Mouse (Mus musculus) liver, adult (tissue): ENCODE results near the gene Zfp286.

Source experiments
- GATA4 ChIP-seq: IDR thresholded peaks from 2 replicates; pipeline ENCODE4 v1.6.1; 2014; ENCODE audit warnings: mild to moderate bottlenecking, low read length; ENCODE audit not compliant: insufficient replicate concordance

The Zfp286 gene

GRCm38 (mm10) chr11:62748062-62748461, 41.2 kb downstream of the Zfp286 start:
- TF ChIP-seq GATA4: no peak

- no peak for TF ChIP-seq GATA4
Observed at GRCm38 (mm10) chr11:62747227-62747626, 42.0 kb downstream of the Zfp286 start.

GRCm38 (mm10) chr11:62746001-62746533, 43.2 kb downstream of the Zfp286 start:
- no peak for TF ChIP-seq GATA4

GRCm38 (mm10) chr11:62744103-62744502, 45.2 kb downstream of the Zfp286 start:
- TF ChIP-seq GATA4: no peak

GRCm38 (mm10) chr11:62742261-62742957, 46.9 kb downstream of the Zfp286 start:
- TF ChIP-seq GATA4: no peak

- TF ChIP-seq GATA4: no peak
Observed at GRCm38 (mm10) chr11:62741186-62741585, 48.1 kb downstream of the Zfp286 start.

GRCm38 (mm10) chr11:62732665-62733064, 56.6 kb downstream of the Zfp286 start:
- no peak for TF ChIP-seq GATA4

- TF ChIP-seq GATA4: no peak
Observed at GRCm38 (mm10) chr11:62732022-62732387, 57.3 kb downstream of the Zfp286 start.

- TF ChIP-seq GATA4: no peak
Observed at GRCm38 (mm10) chr11:62731311-62732021, 57.8 kb downstream of the Zfp286 start, which contains the start of gene Zfp287. TSS of gene Zfp287 (minus strand) at chr11:62731905.

GRCm38 (mm10) chr11:62728276-62728675, 61.0 kb downstream of the Zfp286 start:
- TF ChIP-seq GATA4: no peak

DNA sequence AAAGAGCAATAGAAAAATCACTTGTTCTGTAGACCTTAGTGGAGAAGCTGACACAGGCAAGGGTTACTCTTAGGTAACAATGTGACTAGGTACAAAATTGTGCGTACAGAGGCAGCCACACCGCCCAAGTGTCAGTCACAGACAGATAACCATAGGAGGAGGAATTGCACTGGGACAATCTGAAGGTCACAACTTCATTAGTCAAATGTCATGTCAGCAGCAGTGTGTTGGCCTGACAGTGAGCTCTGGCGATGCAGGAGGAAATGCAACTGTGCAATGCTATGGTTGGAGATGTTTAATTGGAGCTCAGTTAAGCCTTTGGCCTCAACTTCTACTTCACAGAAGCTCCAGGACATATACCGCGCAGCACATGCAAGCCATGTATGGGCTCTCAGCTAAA, 78.6 kb downstream of the Zfp286 start:
- TF ChIP-seq GATA4: no peak

- TF ChIP-seq GATA4: no peak
Observed at GRCm38 (mm10) chr11:62708252-62708651, 81.0 kb downstream of the Zfp286 start.

DNA sequence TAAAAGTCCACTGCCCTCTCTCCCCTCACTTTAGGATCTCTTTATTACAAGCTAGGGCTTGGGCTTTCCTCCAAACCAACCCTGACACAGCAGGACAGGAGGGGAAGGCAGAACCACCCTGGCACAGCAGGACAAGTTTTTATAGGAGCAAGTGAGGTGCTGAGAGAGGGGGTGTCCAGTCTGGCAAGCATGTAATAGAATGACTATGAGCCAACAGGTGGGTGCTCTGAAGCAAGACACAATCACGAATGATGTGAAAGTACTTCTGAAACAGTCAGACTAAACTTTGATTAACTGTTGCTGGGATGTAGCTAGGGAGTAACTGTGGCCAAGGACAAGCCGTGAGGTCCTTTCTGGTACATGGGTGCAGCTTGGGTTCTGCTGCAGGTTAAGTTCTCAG, 83.1 kb downstream of the Zfp286 start:
- no peak for TF ChIP-seq GATA4
